Mouse (Mus musculus) kidney, adult 2 months (tissue): Measurements from ENCODE around the gene Pik3cd.

Source experiments
- CTCF ChIP-seq: fragments of 200-500 bp; conservative IDR thresholded peaks from 2 replicates; pipeline ENCODE4 v1.5.1; 2011; ENCODE audit warnings: low read depth, mild to moderate bottlenecking, control low read depth, low read length, moderate library complexity, mixed read lengths; ENCODE audit not compliant: insufficient read depth, insufficient read length
- POLR2A ChIP-seq: fragments of 200-500 bp; IDR thresholded peaks from one replicate; pipeline ENCODE4 v1.6.1; 2011; ENCODE audit warnings: low read depth, low read length, control low read depth

GRCm38 (mm10) chr4:149705941-149706340 is 3.6 kb upstream of the Pik3cd start:
- TF ChIP-seq CTCF (no peak), POLR2A (no peak)
